Mouse (Mus musculus) monocyte, adult 5-6 weeks (primary cell): Measurements from ENCODE around the gene Hmgn1. TPM values are rescaled to one million over a fixed set of nuclear protein-coding genes. Genes with fewer than 3 reads are reported as not detected.

Experiments
- ATAC-seq: fragments of 153-309, 156-312 bp; replicated peaks from 2 replicates; pipeline ENCODE4 v1.8.0; 2017; ENCODE audit warnings: mild to moderate bottlenecking; ENCODE audit not compliant: low TSS enrichment, insufficient number of reproducible peaks, severe bottlenecking, poor library complexity, low FRiP score
- total RNA-seq: library from RNA; stranded (forward); fragments of 200-1000, 200-491, 200-594 nt; gene quantifications from 3 replicates; pipeline ENCODE4 v1.2.3, GENCODE M21; 2017

Gene Hmgn1
- total RNA-seq, result 39.7 to 60.5 TPM (median 49.6 TPM) in 3 replicates

DNA sequence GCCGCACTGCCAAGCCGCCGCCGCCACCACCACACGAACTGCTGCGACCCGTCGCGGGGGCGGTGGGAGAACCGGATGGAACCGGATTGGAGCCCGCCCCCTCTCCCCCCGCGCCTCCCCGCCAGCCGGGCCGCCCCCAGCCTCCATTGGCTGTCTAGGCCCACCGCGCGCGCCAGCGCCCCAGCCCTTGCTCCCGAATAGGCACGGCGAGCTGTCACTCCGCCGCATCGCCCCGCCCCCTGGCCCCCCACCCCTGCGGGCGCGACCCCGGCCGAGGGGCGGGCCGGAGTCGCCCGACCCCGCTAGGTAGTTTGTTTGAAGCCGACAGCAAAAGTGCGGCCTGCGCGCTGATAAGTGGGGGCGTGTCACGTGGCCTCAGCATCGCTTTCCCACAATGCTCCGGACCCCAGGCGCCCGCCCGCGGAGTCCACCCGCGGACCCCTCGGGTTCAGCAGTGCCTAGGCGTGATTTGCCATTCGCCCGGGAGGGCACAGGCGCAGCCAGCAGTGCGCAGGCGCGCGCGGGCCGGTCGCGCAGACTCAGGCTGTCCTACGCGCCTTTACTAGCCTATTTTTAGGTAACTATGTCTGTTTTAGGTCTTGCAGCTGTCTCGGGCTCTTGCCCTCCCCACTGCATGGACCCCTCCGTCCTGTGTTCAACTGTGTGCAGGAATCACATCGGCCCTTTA is at the start of gene Hmgn1:
Hmgn1 (minus strand) TSS at position 73 of the 688 bp plus-strand sequence.
- peak; percentile 53 for ATAC-seq

DNA sequence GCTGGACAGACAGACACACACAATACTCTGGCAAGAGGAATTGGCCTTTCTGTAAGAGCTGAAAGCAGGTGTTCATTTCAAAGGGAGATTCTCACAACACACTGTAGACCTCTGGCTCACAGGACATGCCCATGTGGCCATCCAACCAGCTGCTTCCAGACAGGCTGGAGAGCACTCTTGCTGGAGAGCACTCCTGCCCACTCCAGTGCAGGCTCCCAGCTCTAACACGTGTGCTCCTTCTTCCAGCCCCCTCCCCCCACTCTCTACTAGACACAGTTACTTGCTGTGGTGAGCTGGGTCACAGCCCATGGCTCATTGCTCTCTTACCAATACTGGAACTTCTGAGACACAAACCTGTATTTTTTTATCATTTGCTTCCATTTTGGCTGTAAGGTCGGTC is 47.9 kb upstream of the Hmgn1 start:
- ATAC-seq, result no peak

DNA sequence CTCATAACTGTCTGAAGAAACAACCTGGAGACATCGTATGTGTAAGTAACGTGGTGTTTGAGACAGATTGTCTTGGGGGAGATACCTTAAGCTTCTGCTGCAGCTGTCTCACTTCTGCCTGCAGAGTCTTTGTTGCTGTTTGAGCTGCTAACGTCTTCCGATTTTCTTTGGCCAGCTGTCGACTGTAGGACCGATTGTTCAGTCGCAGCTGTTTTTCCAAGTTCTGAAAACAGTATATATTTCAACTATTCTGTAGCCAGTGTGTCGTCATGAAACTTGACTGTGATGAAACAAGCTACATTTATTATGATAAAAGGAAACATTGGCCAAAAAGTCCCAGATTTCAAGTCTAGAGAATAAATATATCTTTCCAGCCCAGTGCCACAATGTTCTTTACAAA is 46.1 kb upstream of the Hmgn1 start:
- ATAC-seq, result no peak

DNA sequence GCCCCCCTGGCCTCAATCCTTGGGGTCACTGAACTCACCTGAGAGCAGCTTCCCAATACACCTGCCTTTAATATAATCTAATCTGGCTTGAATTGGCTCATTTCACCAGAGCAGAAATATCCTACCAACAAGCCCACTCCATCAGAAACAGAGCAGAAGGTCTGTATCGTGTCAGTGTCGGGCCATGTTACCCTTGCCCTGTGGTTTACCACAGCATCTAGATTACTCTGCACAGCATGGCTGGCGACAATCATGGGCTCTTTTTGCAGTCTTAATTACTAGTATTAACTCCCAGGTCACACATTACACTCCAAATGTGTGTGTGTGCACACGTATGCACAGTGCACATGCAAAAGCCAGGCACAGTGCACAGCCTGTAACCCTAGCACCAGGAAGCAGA is 41.3 kb upstream of the Hmgn1 start:
- no peak for ATAC-seq

DNA sequence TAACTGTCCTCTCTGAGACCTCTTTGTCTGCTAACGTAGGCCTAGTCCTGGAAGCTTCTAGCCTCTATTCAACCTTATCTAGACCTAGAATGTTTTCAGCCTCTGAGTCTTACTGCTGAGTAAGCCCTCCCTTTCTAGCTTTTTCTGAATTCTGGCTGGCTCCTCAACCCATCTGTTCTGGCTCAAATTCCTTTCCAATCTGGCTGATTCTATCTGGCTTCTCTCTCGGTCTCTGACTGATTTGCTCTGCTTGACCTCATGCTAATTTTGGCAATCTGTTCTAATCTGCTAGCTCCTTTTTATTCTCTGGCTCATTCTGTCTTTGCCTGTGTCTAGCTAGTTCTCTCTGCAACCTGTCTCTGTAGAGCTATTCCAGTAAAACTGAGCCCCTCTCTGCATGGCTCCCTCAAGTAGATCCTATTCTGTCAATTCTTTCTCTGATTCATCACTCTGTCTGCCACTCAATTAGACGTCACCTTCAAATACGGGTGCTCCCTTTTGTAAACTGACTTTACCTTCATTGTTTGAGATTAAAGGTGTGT is 38.3 kb upstream of the Hmgn1 start:
- no peak for ATAC-seq

- ATAC-seq, result no peak
Observed at GRCm38 (mm10) chr16:96161336-96161735, 33.8 kb upstream of the Hmgn1 start.

GRCm38 (mm10) chr16:96160927-96161326 is 33.4 kb upstream of the Hmgn1 start:
- ATAC-seq, result no peak

DNA sequence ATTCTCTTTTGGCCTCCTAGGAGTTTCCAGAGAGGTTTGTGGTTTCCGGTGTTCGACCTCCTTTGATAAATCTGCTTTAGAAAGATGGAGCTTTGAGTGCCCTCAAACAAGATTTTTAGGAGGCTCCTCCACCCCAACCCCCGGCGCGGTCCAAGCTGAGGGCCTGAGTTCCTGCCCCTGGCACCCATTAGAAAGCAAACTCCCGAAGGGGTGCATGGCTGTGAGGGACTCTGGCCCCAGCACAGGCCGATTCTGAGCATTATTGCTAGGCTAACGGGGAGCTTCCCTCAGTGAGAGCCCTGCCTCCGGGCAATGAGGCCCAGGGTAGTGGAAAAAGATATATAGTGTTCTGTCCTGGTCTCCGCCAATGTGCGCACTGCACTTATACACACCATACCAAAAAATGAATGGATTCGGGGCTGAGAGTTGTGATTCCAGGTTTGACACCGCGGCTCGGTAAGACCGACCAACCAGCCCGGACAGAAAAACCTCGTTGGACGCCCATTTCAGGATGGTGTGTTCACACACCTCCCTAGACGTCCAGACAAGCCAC is 32.3 kb upstream of the Hmgn1 start:
- ATAC-seq, result no peak; the same call in 1 of the 2 replicates

- no peak for ATAC-seq
Observed at GRCm38 (mm10) chr16:96159091-96159731, 31.7 kb upstream of the Hmgn1 start.

DNA sequence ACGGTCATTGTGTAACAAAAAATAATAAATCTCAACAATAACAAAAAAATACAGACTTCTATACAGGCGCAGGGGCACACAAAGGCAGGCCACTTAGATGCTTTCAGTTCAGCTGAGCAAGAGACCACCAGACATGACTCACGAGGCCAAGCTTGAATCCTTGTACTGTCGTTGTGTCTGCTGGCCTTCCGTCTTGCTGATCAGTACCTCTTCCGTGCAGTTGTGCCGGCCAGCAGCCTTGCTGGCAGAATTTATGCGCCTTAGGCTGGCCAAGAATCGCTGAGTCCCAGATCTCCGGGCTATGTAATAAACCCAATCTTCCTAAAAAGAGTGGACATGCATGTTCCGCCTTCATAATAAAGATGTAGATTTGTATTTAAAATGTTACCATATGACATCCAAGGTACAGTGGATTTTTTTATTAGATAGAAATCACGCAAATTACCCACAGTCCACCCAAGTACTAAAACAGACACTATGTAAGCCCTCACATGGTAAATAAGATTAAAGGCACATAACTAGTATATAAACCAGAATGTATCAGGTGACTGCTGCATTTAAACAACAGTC is 31.1 kb upstream of the Hmgn1 start:
- no peak for ATAC-seq

DNA sequence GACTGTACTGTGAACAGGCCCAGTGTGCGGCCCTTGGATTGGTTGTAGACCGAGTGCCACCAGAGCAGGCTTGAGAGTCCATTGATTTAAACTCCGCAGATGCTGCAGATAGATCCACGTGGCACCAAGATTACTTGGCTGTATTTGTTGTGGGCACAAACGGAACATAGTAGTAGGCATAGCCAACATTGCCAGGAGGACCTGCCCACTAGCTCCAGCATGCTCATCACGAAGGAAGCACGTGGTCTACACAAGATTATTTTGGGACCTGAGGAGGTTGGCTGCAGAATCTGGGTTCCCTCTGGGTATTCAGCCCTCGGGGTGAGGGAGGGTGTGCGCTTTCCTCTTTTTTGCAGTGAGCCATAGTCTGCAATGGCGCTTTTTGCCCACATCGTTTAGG is 29.6 kb upstream of the Hmgn1 start:
- ATAC-seq, result no peak

GRCm38 (mm10) chr16:96156019-96156418 is 28.5 kb upstream of the Hmgn1 start:
- no peak for ATAC-seq

DNA sequence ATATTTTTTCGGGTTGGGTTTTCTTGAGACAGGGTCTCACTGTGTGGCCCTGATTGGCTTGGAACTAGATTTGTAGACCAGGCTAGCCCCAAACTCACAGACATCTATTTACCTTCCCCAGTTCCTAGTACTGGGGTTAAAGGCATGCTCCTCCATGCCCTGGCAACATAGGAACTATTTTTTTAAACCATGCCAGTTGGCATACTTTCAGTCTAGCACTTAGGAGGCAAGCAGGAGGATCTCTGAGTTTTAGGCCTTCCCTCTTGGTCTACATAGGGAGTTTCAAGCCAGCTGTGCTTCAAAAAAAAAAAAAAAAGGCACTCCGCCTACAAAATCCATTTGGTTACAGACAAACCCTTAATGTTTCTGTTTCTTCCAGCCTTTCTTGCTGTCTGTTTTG is 26.9 kb upstream of the Hmgn1 start:
- no peak for ATAC-seq

GRCm38 (mm10) chr16:96151551-96151950 is 24.0 kb upstream of the Hmgn1 start:
- peak; percentile 60 for ATAC-seq

DNA sequence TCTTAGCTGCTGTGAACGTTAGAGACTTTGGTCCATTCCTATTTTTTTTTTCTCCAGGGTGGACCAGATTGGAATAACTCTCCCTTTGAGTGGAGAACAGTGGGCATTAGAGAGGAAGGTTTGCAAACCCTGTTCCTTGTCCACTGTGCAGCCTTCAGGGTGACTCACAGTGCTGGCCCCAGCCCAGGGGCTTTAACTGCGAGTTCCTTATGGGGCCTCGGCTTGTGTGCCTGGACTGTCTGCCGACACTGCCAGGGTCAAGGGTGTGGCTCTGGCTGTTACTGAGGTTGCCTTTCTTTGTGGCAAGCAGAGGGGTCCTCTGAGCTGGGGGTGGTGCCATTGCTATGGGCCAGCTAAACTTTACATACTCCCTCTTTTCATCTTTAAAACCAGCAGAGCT is 23.5 kb upstream of the Hmgn1 start:
- no peak for ATAC-seq

DNA sequence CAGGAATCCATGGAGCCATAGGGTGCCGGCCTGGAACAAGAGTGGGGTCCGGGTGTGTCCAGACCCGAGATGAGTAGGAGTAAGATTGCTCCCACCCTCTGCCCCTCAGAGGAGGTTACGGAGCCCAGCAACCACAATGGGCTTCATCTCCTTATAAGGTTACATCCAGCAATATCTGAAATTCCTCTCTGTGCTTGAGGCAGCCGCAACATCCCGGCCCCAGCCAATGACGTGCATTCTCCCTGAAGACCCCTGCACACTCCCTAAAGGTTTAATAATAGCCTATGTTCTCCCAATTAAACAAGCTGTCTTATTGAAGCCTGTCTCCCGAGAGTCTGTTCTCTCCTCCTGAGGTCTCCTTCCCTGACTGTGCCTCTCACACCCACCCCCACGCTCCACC is 21.8 kb upstream of the Hmgn1 start:
- ATAC-seq, result no peak

DNA sequence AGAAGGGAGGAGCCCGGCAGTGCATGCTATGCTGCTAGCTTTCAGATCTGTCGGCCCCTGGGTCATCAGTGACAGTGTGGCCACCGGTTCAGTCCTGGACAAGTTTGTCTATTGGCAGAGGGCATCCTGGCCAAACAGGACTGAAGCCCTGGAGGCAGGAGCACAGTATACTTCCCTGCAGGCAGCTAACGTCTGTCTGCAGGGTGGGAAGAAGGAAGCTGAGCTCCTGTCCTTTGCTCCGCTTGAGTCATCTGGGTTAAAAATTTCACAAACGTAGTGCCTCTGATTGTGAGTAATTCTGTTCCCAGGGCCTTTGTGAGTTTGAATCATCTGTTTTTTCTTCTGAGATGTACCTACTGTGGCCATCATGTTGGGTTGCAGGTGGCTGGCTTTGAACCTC is 21.3 kb upstream of the Hmgn1 start:
- ATAC-seq, result no peak

GRCm38 (mm10) chr16:96145814-96146213 is 18.3 kb upstream of the Hmgn1 start:
- no peak for ATAC-seq

- peak; percentile 87 for ATAC-seq
Observed at GRCm38 (mm10) chr16:96145110-96145800, 17.7 kb upstream of the Hmgn1 start, which contains the start of gene Wrb. Wrb (plus strand) TSS chr16:96145407.
